Mouse (Mus musculus) frontal cortex, adult (tissue): ENCODE data around the gene Zfhx3.
"Not testable (repeated sequence)": the region's sequence is repeated elsewhere in the genome, so short reads cannot be mapped to it uniquely, and the experiment has no call there.

Experiments
- ATAC-seq: cut with Nextera tagmentation; 2 replicates; pipeline ENCODE4 v1.9.2; 2017; ENCODE audit warnings: mild to moderate bottlenecking, moderate library complexity, mixed read lengths; ENCODE audit not compliant: low TSS enrichment

Zfhx3 gene

DNA sequence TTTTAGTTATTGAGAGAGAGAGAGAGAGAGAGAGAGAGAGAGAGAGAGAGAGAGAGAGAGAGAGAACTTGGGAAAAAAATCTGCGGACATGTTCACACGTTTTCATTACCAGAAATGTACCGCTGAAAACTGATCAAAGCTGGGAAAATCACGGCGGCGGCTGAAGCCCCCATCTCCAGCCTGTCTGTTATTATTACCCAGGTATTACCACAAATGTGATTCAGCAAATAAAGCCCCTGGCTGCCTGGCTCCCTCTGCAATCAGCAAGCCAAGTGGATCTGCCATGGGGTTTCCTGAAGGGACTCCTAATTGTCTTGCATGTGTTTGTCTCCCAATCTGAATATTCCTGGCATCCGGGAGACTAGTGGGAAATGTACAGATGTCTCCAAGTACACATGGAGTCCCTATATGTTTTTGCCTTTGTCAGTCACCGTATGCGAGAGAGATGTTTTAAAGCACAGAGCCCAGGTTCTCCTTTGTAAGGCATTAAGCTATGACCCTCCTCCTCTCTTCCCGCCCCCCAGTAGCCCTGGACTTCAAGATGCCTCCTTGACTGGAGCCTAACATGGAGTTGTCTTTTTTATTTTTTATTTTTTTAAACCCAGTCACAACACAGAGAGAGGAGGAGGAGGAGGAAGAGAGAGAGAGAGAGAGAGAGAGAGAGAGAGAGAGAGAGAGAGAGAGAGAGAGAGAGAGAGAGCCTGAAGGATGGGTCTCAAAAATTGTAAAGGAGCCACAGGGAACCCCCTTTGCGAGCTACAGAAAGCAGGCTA is at the start of gene Zfhx3:
Gene Zfhx3, plus strand, starts transcription at position 723 of the 773 bp plus-strand sequence.
- no peak for ATAC-seq

DNA sequence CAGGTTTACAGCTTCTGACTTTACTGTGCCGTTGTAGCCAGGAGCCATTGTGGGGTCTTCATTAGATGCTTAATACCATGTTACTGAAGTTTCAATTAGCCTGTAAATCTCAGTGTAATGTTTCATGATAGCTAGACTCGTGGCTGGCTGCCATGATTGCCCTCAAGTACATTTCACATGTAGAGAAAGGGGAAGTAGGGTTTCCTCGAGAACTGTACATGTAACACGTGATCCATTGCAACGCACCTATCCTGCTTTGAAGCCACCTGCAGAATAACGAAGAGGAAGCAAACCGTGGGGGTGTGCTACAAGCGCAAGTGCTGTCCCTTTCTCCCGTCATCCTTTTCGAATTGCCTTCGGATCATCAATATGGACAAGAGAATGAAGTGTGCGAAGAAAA is 23.5 kb upstream of the Zfhx3 start:
- no peak for ATAC-seq

DNA sequence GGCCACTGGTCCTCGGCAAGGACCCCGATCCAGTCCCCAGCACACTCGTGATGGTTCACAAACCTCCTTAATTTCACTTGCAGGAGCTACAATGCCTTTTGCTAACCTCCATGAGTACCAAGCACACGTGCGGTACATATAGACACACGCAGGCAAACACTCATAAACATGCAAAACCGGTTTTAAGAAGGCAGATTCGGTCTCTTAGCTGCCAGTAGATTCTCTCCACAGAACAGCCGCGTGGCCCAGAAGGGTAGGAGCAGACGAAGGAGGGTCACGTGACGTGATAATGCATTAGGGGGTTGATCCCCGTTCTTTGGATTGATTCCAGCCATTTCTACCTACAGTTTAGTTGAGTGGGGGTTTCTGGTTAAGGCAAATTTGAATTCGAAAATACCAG is 16.3 kb upstream of the Zfhx3 start:
- ATAC-seq: no peak

DNA sequence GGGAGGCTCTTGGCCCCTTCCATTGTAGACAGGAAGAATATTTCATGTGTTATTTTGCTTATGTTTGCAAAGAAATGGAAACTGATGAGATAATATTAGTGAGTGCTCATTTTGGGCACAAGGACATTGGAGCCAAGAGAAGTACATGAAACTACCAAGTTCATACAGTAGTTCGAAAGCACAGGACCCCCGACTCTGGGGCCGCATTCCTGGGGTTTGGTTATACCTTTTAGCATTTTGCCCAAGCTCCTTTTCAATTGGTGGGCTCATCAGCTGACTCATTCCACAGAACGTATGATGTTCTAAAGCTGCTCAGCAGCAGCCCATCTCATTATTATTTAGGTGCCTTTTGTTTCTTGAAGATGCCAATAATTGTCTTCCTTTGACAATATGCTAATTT is 5.7 kb upstream of the Zfhx3 start:
- no peak for ATAC-seq

DNA sequence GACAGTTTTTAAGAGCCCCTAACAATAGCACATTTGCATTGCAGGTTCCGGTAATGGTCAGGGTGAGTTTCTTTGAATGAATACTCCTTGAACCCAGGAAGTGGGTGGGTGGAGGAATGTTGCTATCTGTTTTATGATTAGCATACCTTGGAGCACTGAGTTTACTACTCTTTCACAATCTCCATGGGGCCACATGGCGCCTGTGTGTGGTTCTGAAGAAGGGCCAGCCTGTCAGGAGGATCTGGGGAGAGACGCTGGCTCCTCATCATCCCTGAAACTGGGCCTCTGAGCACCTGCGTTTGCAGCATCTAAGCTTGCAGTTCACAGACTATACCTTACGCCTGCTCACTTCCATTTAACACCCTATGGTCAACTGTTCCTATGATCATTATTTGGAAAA is 4.2 kb upstream of the Zfhx3 start:
- not testable (repeated sequence) for ATAC-seq

DNA sequence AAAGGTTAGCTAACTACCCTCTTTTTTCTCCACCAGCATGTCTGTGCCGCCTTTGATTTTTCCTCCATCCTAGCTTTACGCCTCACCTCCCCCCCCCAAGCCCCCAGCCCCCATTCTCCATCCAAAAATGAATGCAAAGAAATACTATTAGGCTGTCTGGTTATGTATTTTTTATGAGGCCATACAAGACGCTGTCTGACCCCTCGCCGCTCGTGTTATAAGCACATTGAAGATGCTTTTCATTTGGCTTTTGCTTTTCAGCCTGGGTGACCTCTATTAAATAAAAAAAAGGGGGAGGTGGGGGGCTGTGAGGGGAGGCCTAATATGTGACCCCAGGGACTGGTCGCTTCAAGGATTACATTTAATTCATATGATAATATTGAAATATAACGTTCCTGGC is 2.3 kb upstream of the Zfhx3 start:
- no peak for ATAC-seq

DNA sequence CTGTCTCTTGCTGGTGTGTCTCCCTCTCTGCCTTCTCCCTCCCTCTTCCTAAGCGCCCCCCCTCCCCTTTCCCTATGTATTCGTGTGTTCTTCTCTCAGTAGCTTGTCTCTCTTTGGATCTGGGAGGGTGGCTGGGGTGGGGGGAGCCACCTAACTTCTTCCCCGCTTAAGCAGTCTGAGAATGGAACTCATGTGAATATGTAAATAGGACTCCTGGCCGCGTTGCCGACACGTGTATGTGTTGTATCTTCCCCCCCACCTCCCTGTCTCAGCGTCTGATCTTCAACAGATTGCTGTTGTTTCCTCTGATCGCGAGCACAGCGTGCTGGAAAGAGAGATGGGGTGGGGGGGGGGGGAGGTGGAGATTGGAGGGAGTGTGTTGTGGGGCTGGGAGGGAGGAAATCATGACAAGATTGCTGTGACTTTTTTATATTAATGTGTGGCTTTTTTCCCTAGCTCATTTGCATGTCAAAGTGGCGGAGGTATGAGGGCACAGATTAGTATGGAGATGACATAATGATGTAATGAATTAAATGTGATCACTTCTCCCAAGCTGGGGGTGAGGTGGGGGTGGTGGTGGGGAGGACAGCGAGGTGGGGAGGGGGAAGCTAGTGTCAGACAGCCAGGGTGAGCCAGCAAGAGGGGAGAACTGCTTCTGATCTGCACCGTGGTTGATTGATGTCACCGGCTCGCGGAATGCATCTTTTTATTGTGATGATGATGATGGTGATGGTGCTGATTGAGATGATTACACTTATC is 487 bp downstream of the Zfhx3 start:
- ATAC-seq: no peak

DNA sequence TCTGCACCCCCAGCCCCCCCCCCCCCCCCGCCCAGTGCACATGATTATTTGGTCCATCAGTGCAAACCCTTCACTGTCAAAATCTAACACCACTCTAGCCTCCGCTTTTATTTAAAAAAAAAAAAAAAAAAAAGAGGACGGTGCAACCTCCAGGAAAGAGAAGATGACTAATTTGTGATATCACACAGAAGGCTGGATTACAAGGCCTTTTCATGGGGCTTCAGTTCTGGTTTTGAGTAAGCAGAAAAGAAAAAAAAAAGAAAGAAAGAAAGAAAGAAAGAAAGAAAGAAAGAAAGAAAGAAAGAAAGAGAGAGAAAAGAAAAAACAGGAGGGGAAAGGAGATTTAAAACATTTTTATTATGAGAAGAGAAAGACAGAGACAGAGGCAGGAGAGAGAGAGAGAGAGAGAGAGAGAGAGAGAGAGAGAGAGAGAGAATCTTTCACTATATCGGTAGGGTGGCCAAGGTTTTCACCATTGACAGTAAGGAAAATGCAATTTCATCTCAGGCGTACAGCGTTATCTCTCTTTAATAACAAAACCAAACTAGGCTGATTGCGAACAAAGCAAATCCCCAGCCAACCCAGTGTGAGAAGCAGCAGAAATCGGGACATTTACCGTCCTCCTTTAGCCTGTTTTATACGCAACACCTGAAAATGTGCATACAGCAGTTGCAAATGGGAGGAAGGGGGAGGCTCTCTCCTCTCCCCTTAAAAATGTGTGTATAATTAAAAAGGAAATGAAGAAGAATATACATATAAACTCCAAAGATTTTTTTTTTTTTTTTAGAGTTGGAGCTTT is 1.3 kb downstream of the Zfhx3 start:
- no peak for ATAC-seq

DNA sequence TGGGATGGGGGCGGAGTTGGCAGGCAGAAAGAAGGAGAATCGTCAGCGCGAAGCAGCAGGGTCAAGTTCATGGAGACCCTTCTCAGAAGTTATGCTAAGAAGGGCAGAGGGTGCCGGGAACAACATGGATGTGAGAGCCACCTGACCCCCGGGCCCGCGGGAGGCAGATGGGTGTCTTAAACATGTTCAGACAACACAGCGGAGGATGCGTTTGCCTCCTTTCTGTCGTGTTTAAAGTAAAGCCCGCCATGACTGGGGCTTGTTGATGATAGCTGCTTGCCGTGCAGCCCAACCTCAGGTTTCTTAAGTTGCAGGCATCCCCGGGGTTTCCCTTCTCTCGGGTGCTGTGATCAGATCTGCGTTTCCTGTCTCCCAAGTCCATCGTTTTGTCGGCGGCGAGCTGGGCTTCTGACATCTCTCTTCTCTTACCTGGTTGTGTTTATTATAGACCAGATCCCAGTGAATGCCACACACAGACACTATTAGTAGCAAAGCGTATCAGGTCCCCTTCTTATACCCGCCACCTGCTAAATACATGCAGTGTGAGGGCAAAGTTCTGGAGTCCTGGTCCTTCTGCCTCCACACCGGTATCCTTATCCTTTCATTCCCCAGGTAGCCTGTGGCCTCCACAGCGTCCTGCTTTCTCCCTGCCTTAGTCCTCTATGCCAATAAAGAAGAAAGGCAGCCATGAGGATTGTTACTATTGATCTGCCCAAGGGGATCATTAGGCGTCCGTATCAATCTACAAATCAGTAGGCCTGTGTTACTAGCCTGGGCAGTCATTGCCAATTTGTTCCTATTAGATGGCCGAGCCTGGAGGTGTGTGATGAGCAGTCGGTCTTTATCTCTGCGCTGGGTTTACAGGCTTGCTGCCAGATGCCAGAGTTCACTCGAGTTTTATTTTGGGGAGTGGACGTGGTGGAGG is 2.5 kb downstream of the Zfhx3 start:
- no peak for ATAC-seq

DNA sequence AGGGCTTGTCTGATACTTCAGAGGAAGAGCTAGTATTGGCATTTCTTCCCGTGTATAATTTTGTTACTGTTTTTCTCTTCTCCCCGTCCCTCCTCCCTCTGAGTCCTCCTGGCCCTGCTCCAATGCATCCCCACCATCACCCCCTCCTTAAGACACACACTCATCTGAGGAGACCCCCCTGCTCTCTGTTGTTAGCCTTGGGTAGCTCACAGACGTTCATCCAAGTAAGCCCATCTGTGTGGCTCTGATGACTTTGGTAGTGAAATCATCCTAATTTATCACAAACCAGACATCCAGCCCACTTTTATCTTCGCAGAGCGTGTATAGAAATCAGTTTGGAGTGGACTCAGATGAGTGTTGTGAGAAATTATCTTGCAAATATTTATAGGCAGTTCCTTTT is 4.4 kb downstream of the Zfhx3 start:
- ATAC-seq: no peak

DNA sequence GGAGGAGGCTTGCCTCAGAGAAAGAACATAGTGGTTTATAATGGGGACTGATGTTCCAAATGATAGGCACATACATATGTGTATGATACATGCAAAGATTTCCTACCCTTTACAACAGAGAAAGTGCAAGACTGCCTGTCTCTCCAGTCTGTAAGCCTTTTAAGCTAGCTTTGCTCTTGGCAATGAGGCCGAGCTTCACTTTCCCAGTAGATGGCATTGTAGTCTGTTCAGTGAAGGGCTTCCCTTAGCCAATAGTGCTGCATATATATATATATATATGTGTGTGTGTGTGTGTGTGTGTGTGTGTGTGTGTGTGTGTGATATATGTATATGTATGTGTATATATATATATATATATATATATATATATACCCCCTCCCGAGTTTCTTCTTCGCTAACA is 13.4 kb downstream of the Zfhx3 start:
- peak; percentile 79; the same call in 1 of the 2 replicates for ATAC-seq

DNA sequence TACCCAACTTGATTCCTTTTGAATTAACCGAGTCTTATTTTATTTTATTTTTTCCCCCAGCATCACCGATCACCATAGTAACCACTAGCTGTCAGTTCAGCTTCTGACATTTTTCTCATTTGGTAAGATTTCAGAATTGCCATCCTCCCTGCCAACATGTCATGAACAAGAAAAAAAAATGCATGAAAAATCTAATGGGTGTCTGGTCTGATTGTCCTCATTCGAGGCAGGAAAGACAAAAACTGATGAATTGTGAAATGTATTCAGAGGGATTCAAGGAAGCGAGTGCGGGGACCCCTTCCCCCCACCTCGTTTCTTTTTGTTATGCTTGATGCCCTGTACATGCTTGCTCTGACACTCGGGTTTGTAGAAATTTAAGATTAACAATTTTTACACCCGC is 15.1 kb downstream of the Zfhx3 start:
- ATAC-seq: no peak

DNA sequence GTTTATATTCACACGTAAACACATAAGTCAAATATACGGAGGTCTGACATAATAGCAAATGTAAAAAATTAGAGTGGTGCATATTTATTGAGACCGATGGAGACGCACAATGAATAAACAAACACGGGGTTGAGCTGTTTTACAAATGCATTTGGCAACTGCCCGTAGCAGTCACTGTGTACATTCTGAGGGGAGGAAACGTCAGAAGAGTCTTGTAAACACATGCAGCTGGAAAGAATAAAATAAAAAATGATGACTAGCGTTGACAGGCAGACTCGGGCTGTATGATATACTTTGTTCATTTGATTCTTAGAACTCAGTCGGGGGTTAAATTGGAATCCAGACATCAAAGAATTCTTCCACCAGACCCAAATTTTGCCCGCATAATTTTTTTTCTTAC is 18.0 kb downstream of the Zfhx3 start:
- ATAC-seq: no peak

DNA sequence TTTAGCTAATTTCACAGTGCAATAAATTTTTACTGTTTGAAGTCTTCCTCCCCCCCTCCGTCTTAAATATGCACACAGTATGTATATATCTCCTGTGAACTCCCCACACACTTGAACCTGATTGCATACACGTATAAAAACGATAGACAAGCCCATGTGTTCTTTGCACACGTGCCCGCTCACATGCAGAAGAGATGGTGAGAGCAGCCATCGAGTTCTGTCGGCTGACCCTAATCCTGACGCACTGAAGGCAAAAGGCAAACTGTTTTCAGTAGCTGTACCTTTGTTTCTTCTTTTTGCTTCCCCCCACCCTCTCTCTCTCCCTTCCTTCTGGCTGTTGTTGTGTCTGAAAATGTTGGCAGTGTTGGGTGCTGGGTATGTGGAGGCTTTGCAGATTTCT is 18.4 kb downstream of the Zfhx3 start:
- no peak for ATAC-seq

DNA sequence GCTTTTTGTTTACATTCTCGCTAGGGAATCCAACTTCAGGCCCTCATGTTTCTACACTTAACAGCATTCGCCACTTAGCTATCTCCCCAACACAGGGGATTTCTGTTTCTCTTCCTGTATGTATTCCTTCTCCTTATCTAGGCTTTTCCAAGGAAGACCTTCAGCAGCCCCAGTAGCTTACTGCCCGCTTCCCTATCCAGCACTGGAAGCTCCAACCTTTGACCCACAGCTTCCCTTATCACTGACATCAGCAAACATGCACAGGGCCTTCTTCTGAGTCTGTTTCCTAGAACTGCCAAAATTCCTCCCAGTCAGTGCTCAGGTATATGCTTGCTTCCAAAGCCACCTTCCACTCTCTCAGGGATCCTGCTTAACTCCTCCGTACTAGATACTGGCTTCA is 29.8 kb downstream of the Zfhx3 start:
- no peak for ATAC-seq

DNA sequence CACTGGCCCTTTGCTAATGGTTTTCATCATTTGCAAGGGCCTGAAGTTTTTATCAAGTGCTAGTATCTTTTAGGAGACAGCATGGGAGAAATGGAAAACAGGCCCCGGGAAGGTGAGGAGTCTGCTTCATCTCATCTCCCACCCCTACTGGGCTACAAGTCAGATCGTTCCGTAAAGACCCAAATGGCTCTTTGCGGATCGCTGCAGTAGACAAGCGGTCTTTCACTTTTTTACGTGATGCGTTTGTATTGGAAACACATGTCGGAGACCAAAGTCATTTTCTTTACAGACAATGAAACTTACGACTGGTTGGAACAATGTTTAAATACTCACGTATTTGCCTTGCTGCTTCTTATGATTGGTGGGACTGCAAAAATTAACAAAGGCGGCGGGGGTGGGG is 32.0 kb downstream of the Zfhx3 start:
- ATAC-seq: no peak

DNA sequence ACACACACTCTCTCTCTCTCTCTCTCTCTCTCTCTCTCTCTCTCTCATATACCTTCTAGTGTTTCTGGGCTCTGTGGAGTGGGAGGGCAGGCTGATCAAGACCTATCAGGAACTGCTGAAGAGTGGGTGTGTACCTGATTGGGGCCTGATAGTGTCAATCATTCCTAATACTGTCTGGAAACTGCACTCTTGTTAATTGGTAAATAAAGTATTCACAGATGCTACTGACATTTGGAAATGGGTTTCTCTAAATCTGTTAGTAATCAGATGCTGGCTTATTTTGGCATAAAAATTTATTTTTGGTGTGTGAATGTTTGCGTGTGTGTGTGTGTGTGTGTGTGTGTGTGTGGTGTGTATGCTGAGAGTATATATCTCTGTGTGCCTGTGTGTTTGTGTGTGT is 35.8 kb downstream of the Zfhx3 start:
- ATAC-seq: no peak

DNA sequence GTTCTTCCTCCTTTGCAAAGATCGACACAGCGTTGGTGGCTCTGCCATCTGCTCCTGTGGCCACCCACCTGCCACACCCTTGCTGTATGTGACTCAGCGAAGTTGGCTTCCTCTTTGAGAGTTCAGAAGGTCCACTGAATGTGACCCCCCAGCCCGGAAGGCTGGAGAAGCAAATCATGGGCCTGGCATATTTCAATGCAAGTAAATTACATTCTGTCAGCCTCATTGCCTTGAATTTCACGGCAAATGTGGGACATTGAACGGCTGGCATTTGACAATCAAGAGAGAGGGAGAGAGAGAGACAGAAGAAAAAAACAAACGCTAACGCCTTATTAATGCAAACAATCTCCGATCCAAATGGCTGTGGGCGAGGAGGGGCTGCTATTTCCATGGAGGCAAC is 38.2 kb downstream of the Zfhx3 start:
- peak; percentile 41 for ATAC-seq

DNA sequence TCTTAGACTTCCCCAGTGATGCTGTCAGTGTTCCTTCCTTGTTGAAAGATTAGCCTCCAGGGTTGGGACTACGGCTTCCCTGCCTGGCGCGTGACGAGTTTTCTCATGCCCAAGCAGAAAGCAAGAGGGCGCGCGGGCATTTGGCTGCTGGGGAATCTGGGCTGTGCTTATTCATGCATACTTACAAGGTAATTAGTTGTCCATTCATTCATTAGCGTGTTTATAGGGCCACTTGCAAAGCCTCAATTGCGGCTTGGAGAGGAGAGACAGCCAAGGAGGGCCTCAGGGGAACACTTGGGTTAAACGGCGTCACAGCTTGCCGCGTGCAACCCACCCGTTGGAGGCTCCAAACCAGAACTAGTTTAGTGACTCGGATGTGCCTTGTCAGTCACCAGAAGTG is 44.2 kb downstream of the Zfhx3 start:
- ATAC-seq: 0 out of 2 replicates have a peak, but pooled peaks have one; percentile 47

DNA sequence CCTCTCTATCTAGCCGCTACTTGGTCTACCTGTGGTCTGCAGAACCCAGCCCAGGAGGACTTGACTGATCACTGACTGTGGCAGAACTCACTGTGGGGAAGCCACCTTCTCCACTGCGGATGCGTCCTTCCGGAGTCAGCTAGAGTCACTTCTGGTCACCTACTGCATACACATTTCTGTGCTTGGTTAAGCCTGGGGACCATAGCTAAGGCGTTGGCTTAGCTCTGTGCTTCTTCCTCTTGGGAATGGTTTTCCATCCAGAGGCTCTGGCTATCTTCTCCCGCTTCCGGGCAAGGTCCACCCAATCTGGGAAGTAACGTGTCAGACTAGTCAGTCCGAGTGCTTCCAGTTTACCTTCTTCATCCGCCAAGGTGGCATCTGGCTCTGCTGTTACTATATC is 56.4 kb downstream of the Zfhx3 start:
- no peak for ATAC-seq

DNA sequence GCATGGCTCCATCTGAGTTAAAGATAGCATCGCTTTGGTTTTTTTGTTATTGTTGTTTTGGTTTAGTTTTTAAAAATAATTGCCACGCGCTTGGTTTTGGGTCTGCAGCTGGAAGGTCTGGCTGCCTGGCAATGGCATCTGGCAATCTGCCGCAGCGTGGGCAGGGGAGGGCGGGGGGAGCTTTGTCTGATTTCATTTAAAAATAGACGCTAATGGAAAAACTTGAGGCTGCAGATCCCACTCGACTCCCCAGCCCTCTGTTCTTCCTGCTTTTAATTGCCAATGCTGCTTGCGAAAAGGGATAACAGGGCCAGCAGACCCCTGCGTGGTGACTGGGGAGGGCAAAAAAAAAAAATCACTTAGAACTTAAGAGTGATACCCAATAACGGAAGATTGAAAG is 69.1 kb downstream of the Zfhx3 start:
- ATAC-seq: no peak

DNA sequence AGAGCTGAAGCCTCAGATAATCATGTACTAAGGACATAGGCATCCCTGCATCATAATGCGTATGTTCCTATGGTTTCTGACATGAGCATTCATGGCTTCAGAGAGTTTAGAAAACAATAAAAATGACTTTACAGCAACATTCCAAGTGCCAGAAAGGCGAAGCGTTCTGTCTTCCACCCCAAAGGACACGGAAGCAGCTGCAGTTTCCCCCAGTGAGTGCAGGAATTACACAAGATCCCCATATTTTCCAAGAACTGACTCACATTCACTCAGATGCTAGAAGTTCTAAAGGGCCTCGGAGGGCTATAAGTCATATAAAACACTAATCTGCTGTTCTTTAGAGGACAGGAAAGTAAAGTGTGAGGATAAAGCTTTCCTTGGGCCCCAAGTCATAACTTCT is 75.3 kb downstream of the Zfhx3 start:
- no peak for ATAC-seq
